Mouse (Mus musculus): ENCODE data around the gene Rnf220. TPM values are rescaled to one million over a fixed set of nuclear protein-coding genes. Genes with fewer than 3 reads are reported as not detected.

Gene Rnf220
- polyA plus RNA-seq, 1 experiment: 73.9 TPM

DNA sequence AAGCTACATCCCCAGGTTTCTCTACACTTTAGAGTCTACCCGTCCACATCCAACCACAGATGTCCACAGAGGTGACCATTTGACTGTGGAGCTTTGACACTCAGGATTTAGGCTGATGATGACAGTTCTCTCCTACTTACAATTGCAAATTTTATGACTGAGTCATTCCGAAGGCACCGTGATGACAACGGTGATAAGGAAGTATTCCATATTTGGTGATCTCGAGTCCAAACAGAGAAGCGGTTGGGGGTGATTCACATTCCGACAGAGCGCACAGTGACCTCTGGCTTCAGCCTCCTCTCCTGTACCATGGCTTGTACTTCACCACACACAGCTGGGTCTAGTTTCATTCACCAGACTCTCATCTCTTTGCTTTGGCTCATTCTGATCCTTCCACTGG, 115.0 kb downstream of the Rnf220 start:
- Histone ChIP-seq H3K4me3 (ENCODE audit: low read depth, low read length) (no peak overlapping the region), H3K4me1 (ENCODE audit: control insufficient read depth, insufficient read depth, insufficient read length, low read length) (no peaks in the 10 kb centered on the region; the same call in 1 of the 2 replicates), H3K36me3 (ENCODE audit: control insufficient read depth, insufficient read depth, low read length) (no peaks in the 10 kb centered on the region), H3K27me3 (ENCODE audit: control insufficient read depth, insufficient read depth, low read length) (no peaks in the 10 kb centered on the region), H3K27ac (ENCODE audit: insufficient read depth, low read depth, low read length) (no peak overlapping the region)
- 51% methylated on average over 8 of the region's 8 CpGs for WGBS
- TF ChIP-seq POLR2A (IDR thresholded peaks at IDR 0.05; ENCODE audit: low read depth, low read length) (no peak), CTCF (IDR thresholded peaks at IDR 0.05; ENCODE audit: extremely low read depth, insufficient read length, insufficient replicate concordance, low read depth, low read length) (no peak)

DNA sequence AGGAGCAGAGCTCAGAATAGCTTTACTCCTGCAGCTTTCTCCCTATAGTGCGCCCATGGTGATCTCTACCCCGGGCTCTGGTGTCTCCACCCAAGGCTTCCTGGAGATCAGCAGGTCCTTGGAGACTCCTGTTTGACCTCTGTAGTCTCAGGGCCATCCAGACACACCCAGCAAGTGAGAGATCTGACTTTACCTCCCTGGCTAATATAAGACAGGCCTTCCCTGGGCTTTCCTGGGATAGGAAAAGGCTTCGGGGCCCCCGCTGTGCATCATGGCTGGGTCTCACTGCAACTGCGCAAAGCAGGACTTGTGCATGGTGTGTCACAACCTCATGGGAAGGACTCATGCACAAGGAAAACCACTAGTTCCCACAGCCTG, 116.3 kb downstream of the Rnf220 start:
- TF ChIP-seq CTCF (IDR thresholded peaks at IDR 0.05; ENCODE audit: extremely low read depth, insufficient read length, insufficient replicate concordance, low read depth, low read length) (no peak), POLR2A (IDR thresholded peaks at IDR 0.05; ENCODE audit: low read depth, low read length) (no peak)
- Histone ChIP-seq H3K27me3 (ENCODE audit: control insufficient read depth, insufficient read depth, low read length) (no peaks in the 10 kb centered on the region), H3K4me1 (ENCODE audit: control insufficient read depth, insufficient read depth, insufficient read length, low read length) (no peaks in the 10 kb centered on the region; the same call in 1 of the 2 replicates), H3K27ac (ENCODE audit: insufficient read depth, low read depth, low read length) (no peak overlapping the region), H3K4me3 (ENCODE audit: low read depth, low read length) (no peak overlapping the region), H3K36me3 (ENCODE audit: control insufficient read depth, insufficient read depth, low read length) (no peaks in the 10 kb centered on the region)
- WGBS: 90% methylated on average over 5 of the region's 5 CpGs

DNA sequence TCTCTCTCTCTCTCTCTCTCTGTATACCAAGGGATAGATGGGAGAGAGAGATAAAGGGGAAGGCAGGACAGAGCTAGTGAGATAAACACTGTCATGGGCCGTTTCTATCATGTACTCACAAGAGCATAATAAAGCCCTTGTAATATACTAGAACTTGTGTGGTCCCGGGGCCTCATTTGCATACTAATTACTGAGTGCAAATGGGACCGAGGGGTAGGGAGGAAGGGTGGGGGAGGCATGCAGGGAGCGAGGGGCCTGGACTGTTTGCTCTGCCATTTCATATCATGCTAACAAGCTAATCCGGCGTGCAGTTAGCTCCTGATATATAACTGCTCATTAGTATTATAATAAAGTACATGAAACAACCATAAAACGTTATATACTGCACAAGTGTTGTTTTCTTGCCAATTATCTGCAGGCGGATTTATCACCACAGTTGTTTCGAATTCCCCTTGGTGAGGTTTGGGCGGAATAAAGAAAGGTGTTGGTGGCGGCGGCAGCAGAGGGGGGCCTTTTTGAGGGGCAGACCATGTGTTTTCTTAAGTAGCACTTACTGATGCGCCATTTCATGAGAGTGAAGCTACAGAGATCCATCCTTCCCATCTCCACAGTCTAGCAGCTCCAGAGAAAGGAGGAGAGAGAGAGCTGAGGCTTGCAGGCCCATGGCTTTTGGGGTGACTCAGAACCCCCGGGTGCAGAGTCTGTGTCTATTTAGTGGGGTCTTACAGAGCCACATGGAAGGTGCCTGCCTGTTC, 116.9 kb downstream of the Rnf220 start:
- H3K27me3 ChIP-seq (ENCODE audit: control insufficient read depth, insufficient read depth, low read length): no peaks in the 10 kb centered on the region
- H3K4me3 ChIP-seq (ENCODE audit: low read depth, low read length): no peak overlapping the region
- WGBS: 51% methylated on average over 14 of the region's 14 CpGs
- H3K4me1 ChIP-seq (ENCODE audit: control insufficient read depth, insufficient read depth, insufficient read length, low read length): no peaks in the 10 kb centered on the region; the same call in 1 of the 2 replicates
- no peaks in the 10 kb centered on the region for H3K36me3 ChIP-seq (ENCODE audit: control insufficient read depth, insufficient read depth, low read length)
- H3K27ac ChIP-seq (ENCODE audit: insufficient read depth, low read depth, low read length): no peak overlapping the region
- no peak for TF ChIP-seq POLR2A (IDR thresholded peaks at IDR 0.05; ENCODE audit: low read depth, low read length)

DNA sequence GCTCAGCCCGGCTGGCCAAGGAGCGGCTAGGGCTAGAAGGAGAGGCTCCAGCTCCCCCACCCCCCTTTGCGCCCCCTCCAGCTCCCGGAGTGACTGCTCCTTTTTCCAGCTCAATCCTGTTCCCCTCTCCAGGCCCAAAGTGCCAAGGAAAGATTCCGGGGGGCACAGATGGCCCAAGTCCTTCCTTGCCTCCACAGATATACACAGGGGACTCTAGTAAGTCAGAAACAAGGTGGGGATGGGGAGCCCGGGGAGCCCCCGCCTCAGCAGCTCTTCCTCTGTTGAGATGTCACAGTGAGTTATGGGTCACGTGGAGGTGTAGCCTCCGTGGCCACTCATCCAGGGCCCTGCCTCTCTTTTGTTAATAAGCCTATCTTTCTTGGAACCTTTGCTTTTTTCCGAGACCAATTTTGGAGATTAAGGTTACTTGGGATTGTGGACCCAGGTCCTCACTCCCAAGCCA, 122.7 kb downstream of the Rnf220 start:
- H3K4me1 ChIP-seq (ENCODE audit: control insufficient read depth, insufficient read depth, insufficient read length, low read length): peaks cover 3% of the 10 kb centered on the region; the same call in 1 of the 2 replicates
- TF ChIP-seq POLR2A (IDR thresholded peaks at IDR 0.05; ENCODE audit: low read depth, low read length) (no peak), CTCF (IDR thresholded peaks at IDR 0.05; ENCODE audit: extremely low read depth, insufficient read length, insufficient replicate concordance, low read depth, low read length) (no peak)
- no peak overlapping the region for H3K27ac ChIP-seq (ENCODE audit: insufficient read depth, low read depth, low read length)
- peaks cover 7% of the 10 kb centered on the region for H3K27me3 ChIP-seq (ENCODE audit: control insufficient read depth, insufficient read depth, low read length)
- no peak overlapping the region for H3K4me3 ChIP-seq (ENCODE audit: low read depth, low read length)
- 67% methylated on average over 10 of the region's 10 CpGs for WGBS
- no peaks in the 10 kb centered on the region for H3K36me3 ChIP-seq (ENCODE audit: control insufficient read depth, insufficient read depth, low read length)

DNA sequence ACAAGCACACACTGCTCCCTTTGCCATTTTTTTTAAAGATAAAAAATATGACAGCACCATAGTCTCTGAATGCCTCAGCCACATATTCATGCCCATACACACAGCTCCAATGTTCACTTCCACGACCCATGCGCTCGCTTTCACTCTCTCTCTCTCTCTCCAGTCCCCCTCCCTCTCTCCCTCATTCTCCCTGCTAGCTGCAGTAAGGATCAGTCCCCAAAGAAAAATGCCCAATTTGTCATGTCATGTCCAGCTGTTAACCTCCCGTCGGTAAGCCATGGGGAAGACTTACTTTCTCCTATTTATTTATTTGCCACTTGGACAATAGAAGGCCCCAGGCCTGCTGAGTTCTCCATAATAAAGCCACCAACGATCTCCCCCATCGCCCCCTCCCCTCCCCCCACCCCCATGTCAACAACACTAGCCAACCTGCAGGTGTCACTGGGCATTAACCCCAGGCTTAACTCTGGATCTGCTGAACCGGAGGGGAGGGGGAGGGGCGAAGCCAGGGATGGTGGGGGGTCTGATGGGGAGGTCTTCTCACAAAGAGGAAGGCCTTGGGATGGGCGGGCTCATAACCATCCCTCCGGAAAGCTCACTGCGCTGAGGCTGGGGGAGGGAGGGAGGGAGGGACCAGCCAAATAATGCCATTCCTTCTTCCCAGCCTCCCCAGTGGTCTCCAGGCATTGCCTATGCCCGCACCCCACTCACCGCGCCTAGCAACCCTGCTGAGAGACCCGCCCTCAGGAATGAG, 123.4 kb downstream of the Rnf220 start:
- H3K27me3 ChIP-seq (ENCODE audit: control insufficient read depth, insufficient read depth, low read length): peaks cover 7% of the 10 kb centered on the region
- H3K4me3 ChIP-seq (ENCODE audit: low read depth, low read length): no peak overlapping the region
- no peaks in the 10 kb centered on the region for H3K36me3 ChIP-seq (ENCODE audit: control insufficient read depth, insufficient read depth, low read length)
- no peak for TF ChIP-seq POLR2A (IDR thresholded peaks at IDR 0.05; ENCODE audit: low read depth, low read length)
- TF ChIP-seq CTCF (IDR thresholded peaks at IDR 0.05; ENCODE audit: extremely low read depth, insufficient read length, insufficient replicate concordance, low read depth, low read length): no peak
- H3K27ac ChIP-seq (ENCODE audit: insufficient read depth, low read depth, low read length): no peak overlapping the region
- 41% methylated on average over 16 of the region's 16 CpGs for WGBS
- H3K4me1 ChIP-seq (ENCODE audit: control insufficient read depth, insufficient read depth, insufficient read length, low read length): peaks cover 3% of the 10 kb centered on the region; the same call in 1 of the 2 replicates

GRCm38 (mm10) chr4:117371896-117372295, 125.0 kb downstream of the Rnf220 start:
- no peaks in the 10 kb centered on the region for H3K36me3 ChIP-seq (ENCODE audit: control insufficient read depth, insufficient read depth, low read length)
- peaks cover 7% of the 10 kb centered on the region for H3K27me3 ChIP-seq (ENCODE audit: control insufficient read depth, insufficient read depth, low read length)
- 63% methylated on average over 2 of the region's 2 CpGs for WGBS
- H3K27ac ChIP-seq (ENCODE audit: insufficient read depth, low read depth, low read length): no peak overlapping the region
- no peak overlapping the region for H3K4me3 ChIP-seq (ENCODE audit: low read depth, low read length)
- peaks cover 3% of the 10 kb centered on the region; the same call in 1 of the 2 replicates for H3K4me1 ChIP-seq (ENCODE audit: control insufficient read depth, insufficient read depth, insufficient read length, low read length)
- TF ChIP-seq CTCF (IDR thresholded peaks at IDR 0.05; ENCODE audit: extremely low read depth, insufficient read length, insufficient replicate concordance, low read depth, low read length): no peak
- TF ChIP-seq POLR2A (IDR thresholded peaks at IDR 0.05; ENCODE audit: low read depth, low read length): no peak

- Histone ChIP-seq H3K27ac (ENCODE audit: insufficient read depth, low read depth, low read length) (no peak overlapping the region), H3K27me3 (ENCODE audit: control insufficient read depth, insufficient read depth, low read length) (peaks cover 7% of the 10 kb centered on the region), H3K36me3 (ENCODE audit: control insufficient read depth, insufficient read depth, low read length) (no peaks in the 10 kb centered on the region), H3K4me1 (ENCODE audit: control insufficient read depth, insufficient read depth, insufficient read length, low read length) (peaks cover 3% of the 10 kb centered on the region; the same call in 1 of the 2 replicates), H3K4me3 (ENCODE audit: low read depth, low read length) (no peak overlapping the region)
- no peak for TF ChIP-seq CTCF (IDR thresholded peaks at IDR 0.05; ENCODE audit: extremely low read depth, insufficient read length, insufficient replicate concordance, low read depth, low read length)
- TF ChIP-seq POLR2A (IDR thresholded peaks at IDR 0.05; ENCODE audit: low read depth, low read length): no peak
- 75% methylated on average over 5 of the region's 5 CpGs for WGBS
These were observed 126.5 kb downstream of the Rnf220 start for GRCm38 (mm10) chr4:117370354-117370753.

Data from small intestine, adult 2 months (tissue).